Mouse (Mus musculus) inflammation-experienced regulatory T-cells, adult 6 months (primary cell): ENCODE results near the gene Myo6. TPM values are rescaled to one million over a fixed set of nuclear protein-coding genes. Genes with fewer than 3 reads are reported as not detected.
"Not testable (repeated sequence)": the region's sequence is repeated elsewhere in the genome, so short reads cannot be mapped to it uniquely, and the experiment has no call there.

ENCODE experiments used
- ATAC-seq: one replicate; pipeline ENCODE4 v1.8.0; 2017
- polyA plus RNA-seq, 3 experiments: library from polyadenylated mRNA; unstranded; fragments of 100-300 nt; shearing (Covaris generic); gene quantifications; one replicate each; pipeline ENCODE4 v1.2.1; 2017

The Myo6 gene
- polyA plus RNA-seq, 3 experiments from 2014 or later: 1.3 to 34.9 (median 7.7) TPM

- no peak for ATAC-seq
Measured at GRCm38 (mm10) chr9:80303518-80303917, 138.7 kb downstream of the Myo6 start.

DNA sequence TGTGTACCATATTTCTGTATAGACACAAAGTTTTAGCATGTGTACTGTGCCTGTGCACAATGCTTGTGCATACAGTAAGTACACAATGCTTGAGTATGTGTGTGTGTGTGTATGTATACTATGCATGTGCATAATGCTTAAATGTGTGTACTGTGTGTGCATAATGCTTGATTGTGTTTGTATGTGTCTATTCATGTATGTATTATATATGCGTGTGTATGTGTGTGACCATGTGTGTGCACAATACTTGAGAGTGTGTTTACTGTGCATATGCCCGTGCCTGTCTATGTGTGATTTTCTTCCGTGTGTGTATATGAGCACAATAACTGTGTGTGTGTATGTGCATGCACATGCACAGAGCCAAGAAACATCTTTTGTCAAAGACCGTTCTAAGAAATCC, 141.6 kb downstream of the Myo6 start:
- ATAC-seq: no peak

- ATAC-seq: no peak
Measured at GRCm38 (mm10) chr9:80306853-80307252, 142.0 kb downstream of the Myo6 start.

GRCm38 (mm10) chr9:80307629-80308028, 142.8 kb downstream of the Myo6 start:
- no peak for ATAC-seq

- peak; percentile 72 for ATAC-seq
Measured at GRCm38 (mm10) chr9:80313610-80314009, 148.8 kb downstream of the Myo6 start.

DNA sequence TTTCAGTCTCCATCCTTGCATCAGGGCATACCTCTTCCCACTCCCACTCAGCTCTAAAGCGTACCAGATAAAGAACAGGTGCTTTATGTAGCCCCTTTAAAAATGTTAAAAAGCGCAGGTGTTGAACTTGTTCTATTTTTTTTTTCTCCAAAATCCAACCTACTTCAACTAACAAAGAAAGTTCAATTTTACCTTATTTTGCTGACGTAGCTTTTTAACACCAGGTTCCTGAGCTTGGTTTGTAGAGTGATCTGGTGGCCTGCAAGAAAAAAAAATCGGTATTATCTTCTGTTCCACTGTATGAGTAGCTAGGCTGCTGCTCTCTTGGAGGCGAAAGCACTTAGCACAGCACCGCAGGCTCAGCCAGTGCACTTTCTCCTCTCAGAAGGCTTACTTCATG, 151.1 kb downstream of the Myo6 start:
- ATAC-seq: no peak

GRCm38 (mm10) chr9:80318027-80318426, 153.2 kb downstream of the Myo6 start:
- peak; percentile 75 for ATAC-seq

DNA sequence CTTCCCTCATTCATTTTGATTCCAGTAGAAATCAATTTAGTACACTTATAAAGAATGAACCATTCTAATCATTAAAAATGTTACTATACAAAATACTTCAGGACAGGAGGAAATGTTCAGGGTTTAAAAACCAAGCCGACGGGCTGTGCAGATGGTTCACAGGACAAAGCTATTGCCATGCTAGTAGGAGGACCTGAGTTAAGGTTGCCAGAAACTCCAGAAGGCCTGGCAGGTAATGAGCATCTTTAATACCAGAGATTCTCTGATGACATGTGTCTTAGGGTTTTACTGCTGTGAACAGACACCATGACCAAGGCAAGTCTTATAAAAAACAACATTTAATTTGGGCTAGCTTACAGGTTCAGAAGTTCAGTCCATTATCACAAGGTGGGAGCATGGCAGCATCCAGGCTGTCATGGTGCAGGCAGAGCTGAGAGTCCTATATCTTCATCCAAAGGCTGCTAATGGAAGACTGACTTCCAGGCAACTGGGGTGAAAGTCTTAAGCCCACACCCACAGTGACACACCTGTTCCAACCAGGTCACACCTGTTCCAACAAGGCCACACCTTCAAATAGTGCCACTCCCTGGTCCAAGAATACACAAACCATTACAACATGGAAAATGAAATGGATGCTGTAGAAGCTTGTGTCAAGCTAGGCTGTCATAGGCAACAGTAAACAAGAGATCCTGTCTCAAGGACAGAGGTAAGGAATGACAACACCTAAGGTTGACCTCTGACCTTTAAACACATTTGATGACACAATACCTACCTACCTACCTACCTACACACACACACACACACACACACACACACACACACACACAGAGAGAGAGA, 156.4 kb downstream of the Myo6 start:
- ATAC-seq: not testable (repeated sequence)

GRCm38 (mm10) chr9:80332153-80332552, 167.3 kb downstream of the Myo6 start:
- ATAC-seq: peak; percentile 85

DNA sequence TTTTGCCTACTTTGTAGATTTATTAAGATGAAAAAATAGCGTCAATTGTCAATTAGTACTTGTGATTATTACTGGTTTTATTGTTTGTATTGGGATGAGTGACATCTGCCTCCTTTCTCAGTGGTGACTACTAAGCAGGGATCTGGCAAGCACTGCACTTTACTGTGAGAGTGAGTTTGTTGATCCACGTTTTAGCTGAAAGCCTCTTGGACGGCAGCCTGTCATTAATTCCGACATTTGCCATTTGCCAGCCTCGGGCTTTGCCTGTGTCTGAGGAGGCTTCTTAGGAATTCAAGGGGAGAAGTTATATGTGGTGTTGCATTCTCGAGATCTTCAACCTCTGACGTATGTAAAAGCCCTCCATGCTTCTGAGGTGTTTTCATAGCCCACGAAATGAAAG, 168.6 kb downstream of the Myo6 start:
- no peak for ATAC-seq

DNA sequence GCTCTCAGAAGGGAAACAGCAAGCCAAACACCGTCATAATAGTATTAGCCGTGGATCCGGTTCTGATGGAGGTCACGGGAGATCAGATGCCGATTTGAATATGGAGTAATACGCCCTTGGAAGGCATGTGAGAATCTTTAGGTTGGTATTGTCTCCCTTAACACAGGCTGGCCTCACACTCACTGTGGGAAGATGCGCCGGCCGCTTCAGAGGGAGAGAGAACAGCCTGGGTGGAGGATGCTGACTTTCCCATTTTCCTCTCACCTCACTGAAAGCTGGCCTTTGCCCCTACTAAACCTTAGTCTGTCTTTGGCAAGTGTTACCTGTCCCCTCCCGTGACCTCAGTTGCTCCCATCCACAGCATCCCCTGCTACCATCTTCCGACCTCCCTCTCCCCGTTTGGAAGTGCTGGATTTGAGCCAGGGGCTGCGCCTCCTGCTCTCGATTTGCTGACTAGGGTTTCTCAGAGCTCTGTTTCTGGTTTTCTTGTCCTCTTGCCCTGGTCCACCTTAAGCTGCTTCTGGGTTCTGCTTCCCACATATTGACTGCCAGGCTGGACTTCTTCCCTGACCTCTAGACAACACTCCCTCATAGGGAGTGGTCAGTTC, 169.3 kb downstream of the Myo6 start:
- ATAC-seq: no peak

- no peak for ATAC-seq
Measured at GRCm38 (mm10) chr9:80335660-80336357, 171.0 kb downstream of the Myo6 start.

- no peak for ATAC-seq
Measured at GRCm38 (mm10) chr9:80338026-80338425, 173.2 kb downstream of the Myo6 start.

- ATAC-seq: no peak
Measured at GRCm38 (mm10) chr9:80340927-80341326, 176.1 kb downstream of the Myo6 start.

DNA sequence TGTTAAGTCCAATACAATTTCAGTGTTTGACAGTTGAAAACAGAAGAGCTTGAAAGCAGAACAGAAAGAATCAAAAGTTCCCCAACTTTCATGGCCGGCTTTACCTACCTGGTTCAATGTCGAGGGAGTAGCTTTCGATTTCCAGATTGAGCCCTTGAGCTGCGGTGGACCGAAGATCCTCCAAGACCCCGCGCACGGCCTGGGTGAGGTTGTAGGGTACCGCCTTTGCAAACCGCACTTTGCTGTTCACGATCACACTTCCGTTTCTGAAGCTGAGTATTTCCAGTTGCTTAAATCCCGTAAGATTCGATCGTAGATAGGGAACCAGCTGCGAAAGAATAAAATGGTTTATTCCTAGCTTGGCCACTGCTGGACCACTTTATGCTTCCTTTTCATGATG, 176.9 kb downstream of the Myo6 start:
- ATAC-seq: peak; percentile 26

- peak; percentile 16 for ATAC-seq
Measured at GRCm38 (mm10) chr9:80342520-80342919, 177.7 kb downstream of the Myo6 start.

- ATAC-seq: peak; percentile 44
Measured at GRCm38 (mm10) chr9:80344451-80345000, 179.7 kb downstream of the Myo6 start.

GRCm38 (mm10) chr9:80351295-80351677, 186.5 kb downstream of the Myo6 start:
- no peak for ATAC-seq

DNA sequence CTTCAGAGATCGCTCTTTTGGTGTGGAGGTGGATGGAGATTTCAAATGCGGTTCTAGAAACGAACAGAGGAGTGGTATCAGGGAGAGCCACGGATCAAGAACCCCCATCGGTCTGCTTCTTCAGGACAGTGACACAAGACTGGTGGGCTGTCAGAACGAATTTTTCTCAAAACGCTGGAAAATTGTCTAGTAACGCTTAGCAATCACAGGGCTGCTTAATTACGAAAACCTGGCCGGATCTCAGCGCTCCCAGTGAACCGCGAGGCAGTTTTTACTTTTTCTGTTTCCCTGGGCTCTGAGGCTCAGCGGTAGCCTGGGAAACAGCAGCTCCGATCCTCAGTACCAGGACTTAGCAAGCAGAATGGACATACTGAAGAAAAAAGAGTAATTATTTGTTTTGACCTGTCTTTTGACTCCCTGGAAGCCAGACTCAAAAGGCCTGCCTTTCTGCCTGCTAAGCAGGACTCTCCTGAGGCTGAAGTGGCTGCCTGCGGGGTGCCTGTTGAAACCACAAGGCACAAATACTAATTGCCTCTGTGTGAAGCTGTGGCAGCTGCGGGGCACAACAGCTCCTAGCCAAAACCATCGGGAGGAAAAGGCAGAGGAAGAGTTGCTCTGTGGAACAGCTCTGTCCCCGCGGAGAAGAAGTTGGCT, 187.0 kb downstream of the Myo6 start:
- no peak for ATAC-seq

- no peak for ATAC-seq
Measured at GRCm38 (mm10) chr9:80360063-80360462, 195.2 kb downstream of the Myo6 start.
